Mouse (Mus musculus) ES-Bruce4 (cell line): ENCODE results near the gene Get4.

ENCODE experiments used
- CTCF ChIP-seq: IDR thresholded peaks from one replicate; pipeline ENCODE4 v1.8.1; 2011; ENCODE audit warnings: low read depth, low read length
- EP300 ChIP-seq: IDR thresholded peaks from 2 replicates; pipeline ENCODE4 v1.6.1; 2011; ENCODE audit warnings: low read depth, low read length; ENCODE audit not compliant: insufficient read depth

DNA sequence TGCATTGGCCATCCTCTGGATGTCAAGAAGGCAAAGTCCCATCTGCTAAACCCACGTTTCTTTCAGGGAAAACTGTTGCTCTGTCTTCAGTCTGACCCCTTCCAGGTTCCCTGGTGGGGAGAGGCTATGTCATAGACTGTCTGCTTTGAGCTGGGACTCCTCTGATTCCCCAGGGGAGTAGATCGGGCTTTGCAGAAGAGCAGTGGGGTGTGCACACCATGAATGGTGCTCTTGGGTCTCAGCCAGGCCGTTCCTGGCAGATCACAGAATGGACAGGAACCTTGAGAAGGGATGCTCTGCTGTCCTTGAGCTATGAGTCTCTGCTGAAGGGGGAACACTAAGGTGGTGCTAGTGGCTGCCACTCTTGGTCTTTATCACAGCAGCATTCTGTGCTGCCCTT, 3.3 kb upstream of the Get4 start:
- TF ChIP-seq CTCF: no peak
- TF ChIP-seq EP300: no peak
